Mouse (Mus musculus) MEL (cell line): ENCODE results near the gene AC124502.3. TPM values are rescaled to one million over a fixed set of nuclear protein-coding genes. Genes with fewer than 3 reads are reported as not detected.

Experiments used
- DNase-seq: peaks from one replicate; pipeline ENCODE4 v3.0.0; 2011; ENCODE audit warnings: low read depth, low spot score
- H3K27ac ChIP-seq: 2 replicates; pipeline ENCODE4 v1.5.1; 2012; ENCODE audit warnings: low read depth, mild to moderate bottlenecking, control low read depth, low read length, moderate library complexity; ENCODE audit not compliant: control insufficient read depth
- H3K27me3 ChIP-seq, 2 experiments: fragments of 150-350 bp in 1 of 2; sonication (generic) in 1 of 2; 2 replicates each; pipeline ENCODE4 v1.6.1; 2012; ENCODE audit warnings: low read length in 2 of 2, mild to moderate bottlenecking in 2 of 2, improper control_type of control experiment in 1 of 2, moderate library complexity in 1 of 2; ENCODE audit not compliant: insufficient read depth in 2 of 2, control insufficient read depth in 1 of 2
- H3K36me3 ChIP-seq, 2 experiments: 2 replicates each; pipeline ENCODE4 v1.6.1; 2012 to 2014; ENCODE audit warnings: low read length in 2 of 2, improper control_type of control experiment in 1 of 2, inconsistent platforms in 1 of 2, mild to moderate bottlenecking in 1 of 2; ENCODE audit not compliant: insufficient read depth in 2 of 2, control insufficient read depth in 1 of 2
- H3K4me1 ChIP-seq, 2 experiments: fragments of 150-350 bp in 1 of 2; sonication (generic) in 1 of 2; 2 replicates each; pipeline ENCODE4 v1.6.1; 2012; ENCODE audit warnings: low read length in 2 of 2, improper control_type of control experiment in 1 of 2, mild to moderate bottlenecking in 1 of 2; ENCODE audit not compliant: insufficient read depth in 2 of 2, control insufficient read depth in 1 of 2
- H3K4me3 ChIP-seq, 2 experiments: fragments of 150-350 bp in 1 of 2; sonication (generic) in 1 of 2; 2 replicates each; pipeline ENCODE4 v1.5.1; 2012; ENCODE audit warnings: low read depth in 2 of 2, low read length in 2 of 2, mild to moderate bottlenecking in 2 of 2, moderate library complexity in 2 of 2, control low read depth in 1 of 2, improper control_type of control experiment in 1 of 2; ENCODE audit not compliant: control insufficient read depth in 1 of 2, insufficient read depth in 1 of 2
- H3K79me2 ChIP-seq: 2 replicates; pipeline ENCODE4 v1.6.1; 2012; ENCODE audit warnings: mild to moderate bottlenecking, low read length, moderate library complexity; ENCODE audit not compliant: control insufficient read depth, poor library complexity, insufficient read depth
- H3K9ac ChIP-seq: 2 replicates; pipeline ENCODE4 v1.6.1; 2012; ENCODE audit warnings: low read depth, mild to moderate bottlenecking, control low read depth, low read length, moderate library complexity; ENCODE audit not compliant: control insufficient read depth, poor library complexity, severe bottlenecking
- H3K9me3 ChIP-seq: fragments of 150-350 bp; sonication (generic); replicated peaks from 2 replicates; pipeline ENCODE4 v1.6.1; 2012; ENCODE audit warnings: mild to moderate bottlenecking, low read length, improper control_type of control experiment, moderate library complexity; ENCODE audit not compliant: insufficient read depth
- BHLHE40 ChIP-seq: IDR thresholded peaks from 2 replicates; pipeline ENCODE4 v1.6.1; 2012; ENCODE audit warnings: low read depth, mild to moderate bottlenecking, inconsistent platforms, low read length, improper control_type of control experiment, borderline replicate concordance
- CTCF ChIP-seq, 3 experiments: IDR thresholded peaks in 2 of 3; conservative IDR thresholded peaks in 1 of 3; 2 replicates each; pipeline ENCODE4 v1.5.1; 2011 to 2012; ENCODE audit warnings: low read length in 3 of 3, low read depth in 2 of 3, mild to moderate bottlenecking in 2 of 3, improper control_type of control experiment in 1 of 3, inconsistent platforms in 1 of 3, mixed read lengths in 1 of 3, moderate library complexity in 1 of 3; ENCODE audit not compliant: control insufficient read depth in 1 of 3, insufficient read depth in 1 of 3, poor library complexity in 1 of 3, severe bottlenecking in 1 of 3
- E2F4 ChIP-seq: IDR thresholded peaks from 2 replicates; pipeline ENCODE4 v1.6.1; 2011; ENCODE audit warnings: low read depth, low read length, improper control_type of control experiment, borderline replicate concordance
- ETS1 ChIP-seq: IDR thresholded peaks from 2 replicates; pipeline ENCODE4 v1.6.1; 2012; ENCODE audit warnings: low read depth, mild to moderate bottlenecking, inconsistent platforms, low read length, improper control_type of control experiment, moderate library complexity
- GABPA ChIP-seq: IDR thresholded peaks from 2 replicates; pipeline ENCODE4 v1.6.1; 2012; ENCODE audit warnings: low read depth, mild to moderate bottlenecking, inconsistent platforms, low read length, improper control_type of control experiment, moderate library complexity
- JUND ChIP-seq: IDR thresholded peaks from 2 replicates; pipeline ENCODE4 v1.6.1; 2011; ENCODE audit warnings: low read depth, mild to moderate bottlenecking, improper control_type of control experiment, low read length
- KAT2A ChIP-seq: conservative IDR thresholded peaks from 2 replicates; pipeline ENCODE4 v1.6.1; 2012; ENCODE audit warnings: low read depth, low read length, improper control_type of control experiment, inconsistent platforms
- MAX ChIP-seq: IDR thresholded peaks from 2 replicates; pipeline ENCODE4 v1.6.1; 2011; ENCODE audit warnings: low read length, improper control_type of control experiment
- MAZ ChIP-seq: IDR thresholded peaks from 2 replicates; pipeline ENCODE4 v1.6.1; 2012; ENCODE audit warnings: low read depth, mild to moderate bottlenecking, inconsistent platforms, low read length, improper control_type of control experiment
- MEF2A ChIP-seq: IDR thresholded peaks from 2 replicates; pipeline ENCODE4 v1.6.1; 2014; ENCODE audit warnings: low read depth, mild to moderate bottlenecking, inconsistent platforms, low read length, improper control_type of control experiment; ENCODE audit not compliant: poor library complexity, insufficient replicate concordance, severe bottlenecking; ENCODE audit errors: extremely low read depth
- MXI1 ChIP-seq: IDR thresholded peaks from 2 replicates; pipeline ENCODE4 v1.6.1; 2011; ENCODE audit warnings: mild to moderate bottlenecking, low read depth, low read length, improper control_type of control experiment
- MYC ChIP-seq: IDR thresholded peaks from 2 replicates; pipeline ENCODE4 v1.6.1; 2011; ENCODE audit warnings: low read depth, mild to moderate bottlenecking, low read length, improper control_type of control experiment, moderate library complexity
- POLR2A ChIP-seq, 2 experiments: IDR thresholded peaks; 2 replicates each; pipeline ENCODE4 v1.6.1; 2011 to 2012; ENCODE audit warnings: low read length in 2 of 2, mild to moderate bottlenecking in 2 of 2, control low read depth in 1 of 2, improper control_type of control experiment in 1 of 2, low read depth in 1 of 2, moderate library complexity in 1 of 2; ENCODE audit not compliant: control insufficient read depth in 1 of 2, insufficient read depth in 1 of 2, poor library complexity in 1 of 2
- POLR2AphosphoS5 ChIP-seq: IDR thresholded peaks from 2 replicates; pipeline ENCODE4 v1.6.1; 2012; ENCODE audit warnings: low read depth, borderline replicate concordance, mild to moderate bottlenecking, inconsistent platforms, low read length, moderate library complexity, mixed read lengths
- RCOR1 ChIP-seq: IDR thresholded peaks from 2 replicates; pipeline ENCODE4 v1.6.1; 2012; ENCODE audit warnings: low read depth, mild to moderate bottlenecking, inconsistent platforms, low read length, improper control_type of control experiment
- TAL1 ChIP-seq: IDR thresholded peaks from 2 replicates; pipeline ENCODE4 v1.6.1; 2012; ENCODE audit warnings: mild to moderate bottlenecking, inconsistent platforms, low read length, moderate library complexity, mixed read lengths
- UBTF ChIP-seq: IDR thresholded peaks from 2 replicates; pipeline ENCODE4 v1.6.1; 2012; ENCODE audit warnings: low read depth, mild to moderate bottlenecking, inconsistent platforms, low read length, improper control_type of control experiment, moderate library complexity, borderline replicate concordance; ENCODE audit not compliant: insufficient read depth
- USF1 ChIP-seq: IDR thresholded peaks from 2 replicates; pipeline ENCODE4 v1.6.1; 2014; ENCODE audit warnings: low read depth, mild to moderate bottlenecking, inconsistent platforms, low read length, improper control_type of control experiment, moderate library complexity
- USF2 ChIP-seq, 2 experiments: IDR thresholded peaks; 2 replicates each; pipeline ENCODE4 v1.6.1; 2011 to 2012; ENCODE audit warnings: improper control_type of control experiment in 2 of 2, low read length in 2 of 2, borderline replicate concordance in 1 of 2, inconsistent platforms in 1 of 2, low read depth in 1 of 2, mild to moderate bottlenecking in 1 of 2; ENCODE audit not compliant: insufficient read depth in 1 of 2
- ZNF384 ChIP-seq: IDR thresholded peaks from 2 replicates; pipeline ENCODE4 v1.6.1; 2012; ENCODE audit warnings: low read depth, mild to moderate bottlenecking, inconsistent platforms, low read length, improper control_type of control experiment
- polyA plus RNA-seq, 2 experiments: library from polyadenylated mRNA; stranded (reverse) in 1 of 2; unstranded in 1 of 2; fragments of >175 nt in 1 of 2; fragments of >200 nt in 1 of 2; gene quantifications; 2 replicates each; pipeline versions ENCODE4 v1.2.1 to v1.2.4; 2012; ENCODE audit warnings: low replicate concordance in 2 of 2, low read depth in 1 of 2; ENCODE audit not compliant: insufficient read length in 2 of 2, insufficient read depth in 1 of 2, missing spikeins in 1 of 2
- total RNA-seq: library from RNA; depleted of rRNA; stranded (reverse); fragments of 300-350 nt; gene quantifications from 2 replicates; pipeline ENCODE4 v1.2.3, GENCODE M21; 2012

Gene AC124502.3
- total and polyA plus RNA-seq, 3 experiments: 0.75 to 2.1 TPM; not detected in 1

GRCm38 (mm10) chr19:5067040-5067799 lies 28.5 kb downstream of the AC124502.3 start (continued):
- TF ChIP-seq BHLHE40 (no peak), JUND (no peak), USF1 (no peak), RCOR1 (0 out of 2 replicates have a peak, but pooled peaks have one; percentile 32), MYC (0 out of 2 replicates have a peak, but pooled peaks have one; percentile 57), MAX (peak; percentile 72; the same call in 1 of the 2 replicates), KAT2A (no peak), ETS1 (0 out of 2 replicates have a peak, but pooled peaks have one; percentile 12), GABPA (no peak), POLR2AphosphoS5 (no peak), MAZ (no peak; the same call in none of the 2 replicates), TAL1 (no peak), CTCF (IDR thresholded peaks at IDR 0.05 in 2 of 3, conservative IDR thresholded peaks at IDR 0.05 in 1 of 3; ENCODE audit: control insufficient read depth in 1 of 3, insufficient read depth in 1 of 3, low read depth in 2 of 3, low read length in 3 of 3, poor library complexity in 1 of 3, severe bottlenecking in 1 of 3) (no peak), USF2 (IDR thresholded peaks at IDR 0.05; ENCODE audit: borderline replicate concordance in 1 of 2, insufficient read depth in 1 of 2, low read depth in 1 of 2, low read length in 2 of 2) (no peak), MXI1 (peak; percentile 47; the same call in 1 of the 2 replicates), MEF2A (no peak), UBTF (0 out of 2 replicates have a peak, but pooled peaks have one; percentile 15)

- peak within 1 kb of the TSS; percentile 72 for H3K27ac ChIP-seq
- no peaks in the 10 kb centered on the region for H3K9me3 ChIP-seq
- TF ChIP-seq POLR2A (IDR thresholded peaks at IDR 0.05; ENCODE audit: control insufficient read depth in 1 of 2, insufficient read depth in 1 of 2, low read depth in 1 of 2, low read length in 2 of 2, poor library complexity in 1 of 2): 0 out of 4 replicates have a peak, but pooled peaks of 1 of the 2 experiments have one; percentile 9
- TF ChIP-seq POLR2AphosphoS5: no peak
- TF ChIP-seq ZNF384: no peak
- 0 out of 2 replicates have a peak, but pooled peaks have one; percentile 21 for TF ChIP-seq UBTF
- TF ChIP-seq ETS1: no peak
- TF ChIP-seq E2F4: no peak
- TF ChIP-seq, all 39 proteins: peak for 2
- Histone ChIP-seq H3K4me3 (peak within 1 kb of the TSS; percentile 49 to 62), H3K79me2 (peaks cover 2% of the 10 kb centered on the region; the same call in 1 of the 2 replicates), H3K36me3 (peaks cover 0 to 4% of the 10 kb centered on the region in 2 experiments; a peak in 1 of 4 replicates), H3K4me1 (peaks cover 5 to 31% of the 10 kb centered on the region in 2 experiments), H3K9ac (peak within 1 kb of the TSS; percentile 70), H3K27me3 (no peaks in the 10 kb centered on the region)
- DNase-seq: peak; percentile 89
These were observed 29.3 kb downstream of the AC124502.3 start, which contains the start of gene Cd248 for GRCm38 (mm10) chr19:5067867-5068569. Gene Cd248 (plus strand): TSS chr19:5068078.
